Mouse (Mus musculus) embryonic facial prominence, embryonic 12.5 days (tissue): ENCODE data around the gene Zfp950. TPM values are rescaled to one million over a fixed set of nuclear protein-coding genes. Genes with fewer than 3 reads are reported as not detected.

Experiments used
- ATAC-seq: fragments of 200-750 bp; cut with Nextera tagmentation; 2 replicates; pipeline ENCODE4 v1.8.0; 2017; ENCODE audit not compliant: insufficient number of reproducible peaks, insufficient read depth, low FRiP score, low TSS enrichment
- H3K27ac ChIP-seq: fragments of 300-500 bp; sonication (generic); 2 replicates; pipeline ENCODE4 v1.5.1; 2016; ENCODE audit warnings: mild to moderate bottlenecking
- H3K27me3 ChIP-seq: fragments of 300-500 bp; sonication (generic); 2 replicates; pipeline ENCODE4 v1.6.1; 2016; ENCODE audit warnings: mild to moderate bottlenecking, moderate library complexity
- H3K36me3 ChIP-seq: fragments of 300-500 bp; sonication (generic); 2 replicates; pipeline ENCODE4 v1.6.1; 2016; ENCODE audit warnings: mild to moderate bottlenecking
- H3K4me1 ChIP-seq: fragments of 300-500 bp; sonication (generic); 2 replicates; pipeline ENCODE4 v1.6.1; 2016
- H3K4me2 ChIP-seq: fragments of 300-500 bp; sonication (generic); replicated peaks from 2 replicates; pipeline ENCODE4 v1.6.1; 2016; ENCODE audit warnings: mild to moderate bottlenecking, moderate library complexity
- H3K4me3 ChIP-seq: fragments of 300-500 bp; sonication (generic); 2 replicates; pipeline ENCODE4 v1.5.1; 2016; ENCODE audit warnings: mild to moderate bottlenecking
- H3K9ac ChIP-seq: fragments of 300-500 bp; sonication (generic); 2 replicates; pipeline ENCODE4 v1.6.1; 2016; ENCODE audit warnings: mild to moderate bottlenecking, moderate library complexity
- H3K9me3 ChIP-seq: fragments of 300-500 bp; sonication (generic); 2 replicates; pipeline ENCODE4 v1.6.1; 2016; ENCODE audit warnings: mild to moderate bottlenecking, moderate library complexity
- WGBS: fragments of 180-500 bp; shearing (Covaris S2); methylation state at CpG from one replicate; pipeline ENCODE4 v1.1.7; 2016; 5-methylcytosine and 5-hydroxymethylcytosine counted together
- polyA plus RNA-seq: library from polyadenylated mRNA; unstranded; fragments of >200 nt; fragmentation: Nextera tagmentation; extraction: Ambion mirVana; gene quantifications from 2 replicates; pipeline ENCODE4 v1.2.1, GENCODE M21; 2016

Gene Zfp950
- polyA plus RNA-seq, 1 experiment from 2014 or later = 52.7 TPM

DNA sequence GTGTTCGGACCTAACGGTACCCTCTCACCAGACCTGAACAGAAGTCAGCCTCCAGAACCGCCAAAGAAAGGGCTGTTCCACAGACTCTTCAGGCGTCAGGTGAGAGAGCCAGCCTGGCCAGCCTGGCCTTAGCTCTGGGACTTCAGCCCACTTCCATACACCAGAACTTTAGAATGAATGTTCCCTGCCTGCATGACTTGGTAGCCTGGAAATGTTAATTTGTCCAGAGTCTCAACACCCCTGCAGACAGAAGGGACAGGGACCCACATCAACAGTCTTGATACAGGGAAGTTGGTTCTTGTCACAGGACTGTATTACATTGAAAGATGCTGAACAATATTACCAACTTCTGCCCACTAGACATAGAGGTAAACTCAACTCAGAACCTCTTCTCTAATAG is 50.1 kb downstream of the Zfp950 start:
- Histone ChIP-seq H3K4me1 (no peaks in the 10 kb centered on the region), H3K36me3 (no peaks in the 10 kb centered on the region), H3K9ac (no peak overlapping the region), H3K27me3 (no peaks in the 10 kb centered on the region), H3K27ac (no peak overlapping the region), H3K9me3 (no peaks in the 10 kb centered on the region), H3K4me2 (no peak overlapping the region), H3K4me3 (no peak overlapping the region)
- ATAC-seq = no peak
- 85% methylated on average over 4 of the region's 4 CpGs for WGBS

DNA sequence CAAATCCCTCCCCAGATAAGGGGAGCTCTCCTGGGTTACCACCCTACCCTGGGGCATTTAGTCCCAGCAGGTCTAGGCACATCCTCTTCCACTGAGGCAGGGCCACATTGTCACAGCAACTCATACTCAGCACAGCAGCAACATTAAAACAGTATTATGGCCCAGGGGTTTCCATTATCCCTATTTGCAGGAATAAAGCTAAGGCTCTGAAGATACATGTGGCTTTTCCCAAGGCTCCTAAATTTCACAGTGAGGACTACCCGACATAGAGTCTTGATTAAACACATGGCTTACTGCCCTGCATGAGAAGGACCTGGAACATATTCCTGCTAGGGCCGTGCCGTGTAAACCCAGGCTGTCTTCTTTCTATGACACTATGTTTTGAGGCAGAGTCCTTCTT is 51.6 kb downstream of the Zfp950 start:
- no peak overlapping the region for H3K4me3 ChIP-seq
- H3K4me2 ChIP-seq = no peak overlapping the region
- 92% methylated on average over 3 of the region's 3 CpGs for WGBS
- H3K9ac ChIP-seq = no peak overlapping the region
- no peaks in the 10 kb centered on the region for H3K36me3 ChIP-seq
- H3K27ac ChIP-seq = no peak overlapping the region
- no peaks in the 10 kb centered on the region for H3K9me3 ChIP-seq
- no peaks in the 10 kb centered on the region for H3K27me3 ChIP-seq
- no peaks in the 10 kb centered on the region for H3K4me1 ChIP-seq
- no peak for ATAC-seq

GRCm38 (mm10) chr19:61087781-61088180 is 52.9 kb downstream of the Zfp950 start:
- Histone ChIP-seq H3K36me3 (no peaks in the 10 kb centered on the region), H3K4me2 (no peak overlapping the region), H3K9ac (no peak overlapping the region), H3K4me3 (no peak overlapping the region), H3K27me3 (no peaks in the 10 kb centered on the region), H3K9me3 (no peaks in the 10 kb centered on the region), H3K4me1 (no peaks in the 10 kb centered on the region), H3K27ac (no peak overlapping the region)
- ATAC-seq = no peak
- 90% methylated on average over 1 of the region's 1 CpGs for WGBS

DNA sequence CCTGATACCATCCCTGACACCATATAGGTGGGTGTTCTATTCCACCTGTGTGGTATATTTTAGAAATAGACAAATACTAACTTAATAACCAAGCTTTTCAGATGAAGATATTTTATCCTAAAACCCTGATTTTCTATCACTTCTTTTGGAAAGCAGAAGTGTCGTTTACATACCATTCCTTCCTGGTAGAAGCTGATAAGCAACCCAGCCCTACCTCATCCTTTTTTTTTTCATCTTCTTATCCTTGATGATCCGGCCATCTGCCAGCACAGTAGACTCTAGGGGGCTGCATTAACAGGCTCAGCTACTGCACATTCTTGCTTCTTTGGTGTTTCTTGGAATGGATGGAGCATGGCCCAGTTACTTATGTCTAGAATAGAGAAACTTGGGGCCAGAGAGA is 55.4 kb downstream of the Zfp950 start:
- ATAC-seq = no peak
- Histone ChIP-seq H3K9ac (no peak overlapping the region), H3K4me2 (no peak overlapping the region), H3K4me1 (no peaks in the 10 kb centered on the region), H3K27ac (no peak overlapping the region), H3K9me3 (no peaks in the 10 kb centered on the region), H3K27me3 (no peaks in the 10 kb centered on the region), H3K4me3 (no peak overlapping the region), H3K36me3 (no peaks in the 10 kb centered on the region)
- 87% methylated on average over 2 of the region's 2 CpGs for WGBS

DNA sequence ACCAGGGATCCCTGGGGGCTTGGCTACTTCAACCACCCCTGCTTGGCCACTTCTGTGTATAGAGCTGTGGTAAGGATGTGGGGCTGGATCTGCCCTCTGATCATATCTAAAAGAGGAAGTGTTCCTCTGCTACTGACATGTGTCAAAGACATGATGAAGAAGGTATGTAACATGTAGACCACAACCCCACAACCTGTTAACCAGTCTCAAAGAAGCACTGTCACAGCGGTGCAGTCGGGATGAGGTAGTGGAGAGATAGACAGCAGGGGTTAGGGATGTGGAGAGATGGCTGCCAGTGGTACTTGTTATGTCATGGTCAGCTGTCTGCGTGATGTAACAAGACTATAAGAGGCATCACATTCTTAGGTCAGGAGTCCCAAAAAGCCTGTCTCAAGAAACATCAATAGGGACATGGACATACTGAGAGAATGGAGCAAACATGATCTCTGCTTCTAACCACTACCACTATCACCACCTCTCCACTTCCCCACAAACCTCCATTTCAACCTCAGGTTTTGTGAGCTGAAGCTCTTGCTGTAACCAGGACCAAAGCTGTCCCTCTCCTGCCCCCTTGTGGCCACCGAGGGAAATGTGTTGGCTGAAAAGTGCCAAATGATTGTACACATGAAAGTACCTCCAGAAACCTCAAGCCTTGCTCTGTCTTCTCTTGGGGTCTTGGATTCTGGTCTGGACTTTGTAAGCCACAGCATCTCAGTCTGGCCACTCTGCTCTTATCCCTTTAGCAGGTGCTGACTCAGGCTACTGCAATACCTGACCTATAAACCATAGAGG is 56.3 kb downstream of the Zfp950 start:
- H3K36me3 ChIP-seq = no peaks in the 10 kb centered on the region; the same call in 1 of the 2 replicates
- no peak overlapping the region for H3K4me3 ChIP-seq
- ATAC-seq = no peak
- WGBS = 50% methylated on average over 4 of the region's 4 CpGs
- no peaks in the 10 kb centered on the region for H3K27me3 ChIP-seq
- H3K9me3 ChIP-seq = no peaks in the 10 kb centered on the region
- no peak overlapping the region for H3K27ac ChIP-seq
- H3K4me1 ChIP-seq = no peaks in the 10 kb centered on the region
- no peak overlapping the region for H3K9ac ChIP-seq
- no peak overlapping the region for H3K4me2 ChIP-seq

GRCm38 (mm10) chr19:61083006-61083405 is 57.6 kb downstream of the Zfp950 start:
- no peaks in the 10 kb centered on the region for H3K4me1 ChIP-seq
- ATAC-seq = no peak
- H3K4me2 ChIP-seq = no peak overlapping the region
- H3K27ac ChIP-seq = no peak overlapping the region
- no peak overlapping the region for H3K4me3 ChIP-seq
- peaks cover 3% of the 10 kb centered on the region; the same call in 1 of the 2 replicates for H3K36me3 ChIP-seq
- no peaks in the 10 kb centered on the region for H3K27me3 ChIP-seq
- WGBS = 92% methylated on average over 8 of the region's 8 CpGs
- no peaks in the 10 kb centered on the region for H3K9me3 ChIP-seq
- no peak overlapping the region for H3K9ac ChIP-seq

DNA sequence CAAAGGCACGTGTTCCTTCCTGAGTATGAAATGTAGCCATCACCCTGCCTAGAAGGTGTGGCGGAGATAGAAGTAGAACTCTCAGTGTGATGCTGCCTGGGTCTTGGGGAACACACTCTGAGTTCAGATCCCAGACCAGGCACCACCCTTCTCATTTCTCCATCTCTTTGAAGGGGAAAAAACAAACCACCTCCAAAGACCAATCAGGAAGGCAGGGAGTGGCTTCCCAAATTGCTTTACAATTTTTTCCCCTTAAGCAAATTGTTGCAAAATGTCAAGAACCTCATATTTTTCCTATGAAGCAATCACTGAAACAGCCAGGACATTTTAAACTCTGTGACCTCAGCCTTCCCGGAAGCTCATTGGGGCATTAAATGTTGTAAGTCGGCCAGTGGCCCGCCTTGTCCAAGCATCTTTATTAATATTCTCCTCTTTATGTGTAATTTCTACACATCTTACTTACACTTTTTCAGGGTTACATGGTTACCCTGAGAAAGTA is 60.3 kb downstream of the Zfp950 start:
- 93% methylated on average over 5 of the region's 5 CpGs for WGBS
- H3K9me3 ChIP-seq = no peaks in the 10 kb centered on the region
- ATAC-seq = no peak

GRCm38 (mm10) chr19:61078622-61079021 is 62.0 kb downstream of the Zfp950 start:
- Histone ChIP-seq H3K4me2 (no peak overlapping the region), H3K36me3 (peaks cover 3% of the 10 kb centered on the region; the same call in 1 of the 2 replicates), H3K4me3 (no peak overlapping the region), H3K27ac (no peak overlapping the region), H3K27me3 (no peaks in the 10 kb centered on the region), H3K9me3 (no peaks in the 10 kb centered on the region), H3K4me1 (no peaks in the 10 kb centered on the region), H3K9ac (no peak overlapping the region)
- ATAC-seq = no peak
- WGBS = 89% methylated on average over 3 of the region's 3 CpGs

More for the DNA sequence above, 60.3 kb downstream of the Zfp950 start:
- Histone ChIP-seq H3K4me1 (no peaks in the 10 kb centered on the region), H3K27me3 (no peaks in the 10 kb centered on the region), H3K36me3 (peaks cover 3% of the 10 kb centered on the region; the same call in 1 of the 2 replicates), H3K4me3 (no peak overlapping the region), H3K9ac (no peak overlapping the region), H3K27ac (no peak overlapping the region), H3K4me2 (no peak overlapping the region)

DNA sequence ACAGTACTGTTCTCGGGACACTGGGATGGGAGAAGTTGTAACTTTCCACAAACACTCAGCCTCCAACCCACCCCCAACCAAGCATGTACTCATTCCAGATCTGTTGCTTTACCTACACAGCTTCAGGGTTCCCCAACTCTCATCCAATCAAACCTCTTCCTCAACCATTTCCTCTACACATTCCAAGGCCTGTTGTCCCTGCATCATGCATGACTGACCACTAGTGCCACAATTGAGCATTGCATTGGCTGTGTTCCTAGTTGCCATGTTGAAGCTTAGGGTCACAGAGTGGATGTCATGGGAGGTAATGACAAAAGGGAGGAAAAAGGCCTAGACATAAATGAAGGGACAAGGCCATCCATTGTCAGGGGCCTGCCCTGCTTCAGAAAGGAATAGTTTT is 75.6 kb downstream of the Zfp950 start:
- ATAC-seq = no peak
- H3K27me3 ChIP-seq = no peaks in the 10 kb centered on the region
- 71% methylated on average over 1 of the region's 1 CpGs for WGBS
- H3K4me2 ChIP-seq = no peak overlapping the region
- no peaks in the 10 kb centered on the region for H3K4me1 ChIP-seq
- no peaks in the 10 kb centered on the region for H3K36me3 ChIP-seq
- no peaks in the 10 kb centered on the region for H3K9me3 ChIP-seq
- H3K9ac ChIP-seq = no peak overlapping the region
- no peak overlapping the region for H3K27ac ChIP-seq
- H3K4me3 ChIP-seq = no peak overlapping the region

DNA sequence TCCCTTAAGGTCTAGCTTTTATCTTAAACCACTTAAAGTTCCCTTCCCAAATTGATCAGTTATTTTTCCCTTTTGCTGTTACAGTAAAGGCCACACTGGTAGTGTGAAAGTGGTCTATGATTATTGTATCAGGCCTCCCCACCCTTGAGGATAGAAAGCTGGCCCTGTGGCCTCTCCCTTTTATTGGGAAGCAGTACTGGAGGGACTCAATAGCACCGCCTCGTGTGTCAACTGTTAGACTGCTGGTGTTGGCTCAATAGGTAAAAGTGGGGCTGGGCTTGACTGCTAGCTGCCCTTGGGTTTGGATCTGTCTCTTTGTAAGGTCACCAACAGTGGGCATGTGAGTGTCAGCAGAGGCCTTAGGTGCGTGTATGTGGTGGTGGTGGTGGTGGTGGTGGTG is 76.3 kb downstream of the Zfp950 start:
- H3K4me3 ChIP-seq = no peak overlapping the region
- H3K27ac ChIP-seq = no peak overlapping the region
- H3K9me3 ChIP-seq = no peaks in the 10 kb centered on the region
- WGBS = 89% methylated on average over 3 of the region's 3 CpGs
- H3K36me3 ChIP-seq = no peaks in the 10 kb centered on the region
- ATAC-seq = no peak
- no peaks in the 10 kb centered on the region for H3K27me3 ChIP-seq
- H3K4me1 ChIP-seq = no peaks in the 10 kb centered on the region
- no peak overlapping the region for H3K4me2 ChIP-seq
- no peak overlapping the region for H3K9ac ChIP-seq

DNA sequence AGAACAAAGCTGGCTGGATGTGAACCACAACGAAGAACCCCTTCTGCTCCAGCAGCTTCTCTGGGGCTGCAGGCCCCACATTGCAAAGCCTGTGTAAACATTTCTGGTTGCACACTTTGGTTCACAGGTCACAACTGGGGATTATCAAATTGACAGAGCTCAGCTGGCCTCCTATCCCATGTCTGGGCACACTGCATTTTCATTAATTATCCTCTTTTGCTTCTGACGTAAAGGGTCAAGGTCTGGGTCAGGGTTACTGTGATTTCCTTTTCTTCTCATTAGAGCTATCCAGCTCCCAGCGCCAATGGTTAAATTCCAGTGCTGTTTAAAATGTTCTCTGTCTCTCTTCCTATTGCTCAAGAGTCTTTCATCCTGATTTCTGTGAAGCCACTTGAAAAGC is 83.1 kb downstream of the Zfp950 start:
- no peak for ATAC-seq
- no peak overlapping the region for H3K27ac ChIP-seq
- no peaks in the 10 kb centered on the region for H3K27me3 ChIP-seq
- H3K4me3 ChIP-seq = no peak overlapping the region
- no peak overlapping the region for H3K4me2 ChIP-seq
- H3K36me3 ChIP-seq = no peaks in the 10 kb centered on the region
- H3K4me1 ChIP-seq = 0 out of 2 replicates have a peak, but pooled peaks cover 6% of the 10 kb centered on the region
- no peaks in the 10 kb centered on the region for H3K9me3 ChIP-seq
- 14% methylated on average over 3 of the region's 3 CpGs for WGBS
- no peak overlapping the region for H3K9ac ChIP-seq

GRCm38 (mm10) chr19:61056783-61057410 is 83.7 kb downstream of the Zfp950 start:
- H3K9me3 ChIP-seq = no peaks in the 10 kb centered on the region
- 0 out of 2 replicates have a peak, but pooled peaks cover 6% of the 10 kb centered on the region for H3K4me1 ChIP-seq
- no peaks in the 10 kb centered on the region for H3K27me3 ChIP-seq
- no peak overlapping the region for H3K27ac ChIP-seq
- ATAC-seq = no peak
- no peaks in the 10 kb centered on the region for H3K36me3 ChIP-seq
- no peak overlapping the region for H3K4me2 ChIP-seq
- no peak overlapping the region for H3K4me3 ChIP-seq
- no peak overlapping the region for H3K9ac ChIP-seq
- 52% methylated on average over 5 of the region's 5 CpGs for WGBS
